Comparison of ENCODE assay signal across 20 mouse cellular contexts in genomic region chr1:161782725-161783124, GRCm38 (mm10). TPM values are rescaled to one million over a fixed set of nuclear protein-coding genes. Genes with fewer than 3 reads are reported as not detected.
"Had no signal": no experiment of that assay in that cellular context is flagged by ENCODE, and none has a peak within 500 bp of the region (broad histone marks: within the 10 kb centered on the region; RNA-seq: fewer than 3 reads in every experiment).

No protein-coding gene starts in this region.

- DNase-seq: left cerebral cortex, postnatal 4 days; liver; liver, embryonic 13.5 days; liver, postnatal 0 days; lung, adult 18-20 months; lung, adult 2 months; lung, embryonic 14.5 days; lung, postnatal 10 days; lung, postnatal 14 days; lung, postnatal 36 days; lung, postnatal 4 days; midbrain, embryonic 14.5 days had no signal

- ATAC-seq: liver, embryonic 12.5 days; liver, postnatal 0 days; lung, postnatal 0 days; midbrain, embryonic 13.5 days; midbrain, embryonic 15.5 days; midbrain, embryonic 16.5 days had no signal

RNA-seq across cellular contexts. Expression of gene Fasl, which starts 5.6 kb away (rescaled TPM):
- total RNA-seq: left cerebral cortex, postnatal 14 days; left cerebral cortex, postnatal 25 days; left cerebral cortex, postnatal 36 days had no signal
